In the genomic region with DNA sequence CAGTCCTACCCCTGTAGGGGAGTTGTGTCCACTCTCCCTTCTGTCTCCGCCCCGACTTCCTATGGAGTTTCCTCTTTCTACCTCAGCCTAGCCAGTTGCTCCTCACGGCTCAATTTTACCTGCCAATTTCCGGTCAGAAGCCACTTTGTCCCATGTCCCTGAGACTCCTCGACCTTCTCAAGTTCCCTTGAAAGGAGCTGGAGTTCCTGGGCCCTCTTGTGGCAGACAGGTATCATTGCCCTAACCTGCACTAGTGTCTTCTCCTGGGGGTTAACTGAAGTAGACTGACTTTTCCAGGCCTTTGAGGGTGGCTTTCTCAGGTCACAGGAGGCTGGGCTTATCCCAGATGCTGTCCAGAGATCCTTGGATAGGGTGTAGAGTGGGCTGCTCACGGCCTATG, we compare ENCODE assay signal across 11 mouse cellular contexts.
DNase-seq lines count a peak whose midpoint lies in the region; ATAC-seq and TF ChIP-seq lines count a peak whose summit lies in the region.
"Had no signal": no experiment of that assay in that cellular context is flagged by ENCODE, and none has a peak within 500 bp of the region (broad histone marks: within the 10 kb centered on the region; RNA-seq: fewer than 3 reads in every experiment).

No protein-coding gene starts in this region.

- peak; percentile 73 for TF ChIP-seq CTCF in layer of hippocampus, adult 2 months (conservative IDR thresholded peaks at IDR 0.05)
- TF ChIP-seq CTCF in E14TG2a.4 (conservative IDR thresholded peaks at IDR 0.05; ENCODE audit: low read length) = peak; percentile 50
- peak; percentile 22; the same call in 1 of the 2 replicates for TF ChIP-seq CTCF in bone marrow macrophage, adult 2 months (IDR thresholded peaks at IDR 0.05; ENCODE audit: low read depth, low read length)

- WGBS in limb, embryonic 10.5 days = 44% methylated on average over 6 of the region's 6 CpGs
- WGBS in hindbrain, embryonic 16.5 days = 60% methylated on average over 6 of the region's 6 CpGs

- peaks cover 40% of the 10 kb centered on the region for H3K27me3 ChIP-seq in E14TG2a.4 (ENCODE audit: insufficient read depth, low read length)
- peaks cover 57% of the 10 kb centered on the region for H3K27me3 ChIP-seq in limb, embryonic 10.5 days (ENCODE audit: low read depth, poor library complexity, severe bottlenecking)
- H3K27me3 ChIP-seq in hindbrain, embryonic 16.5 days (replicated peaks; ENCODE audit: control insufficient read depth, insufficient read depth, low read length) = no peaks in the 10 kb centered on the region

- no peaks in the 10 kb centered on the region for H3K36me3 ChIP-seq in E14TG2a.4 (ENCODE audit: insufficient read depth, low read length)
- H3K36me3 ChIP-seq in limb, embryonic 10.5 days = no peaks in the 10 kb centered on the region
- no peaks in the 10 kb centered on the region for H3K36me3 ChIP-seq in hindbrain, embryonic 16.5 days (ENCODE audit: control insufficient read depth, insufficient read depth, low read length)
- H3K36me3 ChIP-seq: neural tube, embryonic 12.5 days had no signal

- no peak overlapping the region for H3K4me3 ChIP-seq in layer of hippocampus, adult 2 months
- no peak overlapping the region for H3K4me3 ChIP-seq in E14TG2a.4 (replicated peaks; ENCODE audit: low read length)
- H3K4me3 ChIP-seq in bone marrow macrophage, adult 2 months (ENCODE audit: insufficient read depth, low read length) = no peak overlapping the region
- no peak overlapping the region for H3K4me3 ChIP-seq in limb, embryonic 10.5 days
- H3K4me3 ChIP-seq in hindbrain, embryonic 16.5 days (ENCODE audit: low read length) = no peak overlapping the region
- H3K4me3 ChIP-seq: neural tube, embryonic 12.5 days had no signal

- no peak for TF ChIP-seq POLR2A in bone marrow macrophage, adult 2 months (IDR thresholded peaks at IDR 0.05; ENCODE audit: borderline replicate concordance, low read depth, low read length)

- H3K9ac ChIP-seq in hindbrain, embryonic 16.5 days (ENCODE audit: low read depth, low read length) = no peak overlapping the region
- H3K9ac ChIP-seq: neural tube, embryonic 12.5 days had no signal

- ATAC-seq in erythroid progenitor cell, adult 5-6 weeks (replicated peaks; ENCODE audit: low FRiP score, poor library complexity, severe bottlenecking) = no peak
- ATAC-seq in hindbrain, embryonic 16.5 days = no peak

- peaks cover 48% of the 10 kb centered on the region for H3K4me1 ChIP-seq in E14TG2a.4 (replicated peaks; ENCODE audit: low read depth, low read length)
- H3K4me1 ChIP-seq in bone marrow macrophage, adult 2 months (ENCODE audit: control insufficient read depth, insufficient read depth, low read length) = peaks cover 7% of the 10 kb centered on the region; the same call in 1 of the 2 replicates
- peaks cover 21% of the 10 kb centered on the region for H3K4me1 ChIP-seq in limb, embryonic 10.5 days
- H3K4me1 ChIP-seq in hindbrain, embryonic 16.5 days (ENCODE audit: control insufficient read depth, insufficient read depth, low read depth, low read length) = no peaks in the 10 kb centered on the region
- H3K4me1 ChIP-seq: neural tube, embryonic 12.5 days had no signal

- no peaks in the 10 kb centered on the region for H3K9me3 ChIP-seq in E14TG2a.4 (ENCODE audit: low read length)
- no peaks in the 10 kb centered on the region for H3K9me3 ChIP-seq in limb, embryonic 10.5 days (replicated peaks)
- H3K9me3 ChIP-seq in hindbrain, embryonic 16.5 days (ENCODE audit: control insufficient read depth, low read length) = no peaks in the 10 kb centered on the region
- H3K9me3 ChIP-seq: neural tube, embryonic 12.5 days had no signal

- no peak overlapping the region for H3K4me2 ChIP-seq in hindbrain, embryonic 16.5 days (ENCODE audit: low read length)
- H3K4me2 ChIP-seq: neural tube, embryonic 12.5 days had no signal

- no peak overlapping the region for H3K27ac ChIP-seq in layer of hippocampus, adult 2 months
- no peak overlapping the region for H3K27ac ChIP-seq in bone marrow macrophage, adult 2 months (ENCODE audit: insufficient read depth, low read depth, low read length)
- H3K27ac ChIP-seq in limb, embryonic 10.5 days = peak overlapping the region; percentile 8; the same call in 1 of the 2 replicates
- no peak overlapping the region for H3K27ac ChIP-seq in hindbrain, embryonic 16.5 days (ENCODE audit: low read depth, low read length)
- H3K27ac ChIP-seq: neural tube, embryonic 12.5 days had no signal

- DNase-seq in layer of hippocampus, adult 2 months (ENCODE audit: low spot score in 2 of 2) = no peak
- DNase-seq in layer of hippocampus, postnatal 10 days (ENCODE audit: low spot score in 2 of 2) = no peak
- no peak for DNase-seq in limb, embryonic 10.5 days (ENCODE audit: low spot score)
- no peak for DNase-seq in left cerebral cortex, adult 9 months (ENCODE audit: low spot score in 2 of 2)
- DNase-seq: left cerebral cortex, postnatal 4 days; thymus, adult 18-20 months had no signal

Comparison
In these comparisons a context has a peak if more than half of its experiments do, and no peak if none do; other contexts are left out.
1. CTCF ChIP-seq: peak in every context shown above with its lines; median percentile 73 in layer of hippocampus, adult 2 months; 50 in E14TG2a.4; 22 in bone marrow macrophage, adult 2 months.